Mouse (Mus musculus): Measurements from ENCODE around the gene Chst8. TPM values are rescaled to one million over a fixed set of nuclear protein-coding genes. Genes with fewer than 3 reads are reported as not detected.
A peak's percentile ranks its signal among the peaks of the same experiment; 100 is the strongest.

Chst8 gene
- polyA plus RNA-seq, 2 experiments = 0.80 to 1.3 TPM

- Histone ChIP-seq H3K27me3 (ENCODE audit: control insufficient read depth, insufficient read depth, low read length) (0 out of 2 replicates have a peak, but pooled peaks cover 4% of the 10 kb centered on the region), H3K9me3 (ENCODE audit: control insufficient read depth, low read length) (no peaks in the 10 kb centered on the region), H3K9ac (ENCODE audit: low read depth, low read length, severe bottlenecking) (no peak overlapping the region), H3K4me1 (ENCODE audit: control insufficient read depth, insufficient read depth, low read length) (peaks cover 28% of the 10 kb centered on the region), H3K4me2 (replicated peaks; ENCODE audit: low read depth, low read length, severe bottlenecking) (no peak overlapping the region), H3K36me3 (ENCODE audit: control insufficient read depth, insufficient read depth, low read length) (no peaks in the 10 kb centered on the region), H3K4me3 (replicated peaks; ENCODE audit: low read length) (no peak overlapping the region), H3K27ac (replicated peaks; ENCODE audit: low read depth, low read length) (no peak overlapping the region)
- no peak for TF ChIP-seq POLR2A (IDR thresholded peaks at IDR 0.05; ENCODE audit: borderline replicate concordance, extremely low read depth, insufficient read depth, insufficient read length)
- 42% methylated on average over 5 of the region's 5 CpGs for WGBS
- DNase-seq (ENCODE audit: low spot score) = peak; percentile 35
- ATAC-seq (ENCODE audit: low FRiP score, low read depth) = no peak
Observed at GRCm38 (mm10) chr7:34719599-34719998, 92.9 kb downstream of the Chst8 start.

- Histone ChIP-seq H3K27me3 (ENCODE audit: control insufficient read depth, insufficient read depth, low read length) (0 out of 2 replicates have a peak, but pooled peaks cover 4% of the 10 kb centered on the region), H3K36me3 (ENCODE audit: control insufficient read depth, insufficient read depth, low read length) (no peaks in the 10 kb centered on the region), H3K27ac (replicated peaks; ENCODE audit: low read depth, low read length) (no peak overlapping the region), H3K9ac (ENCODE audit: low read depth, low read length, severe bottlenecking) (no peak overlapping the region), H3K9me3 (ENCODE audit: control insufficient read depth, low read length) (no peaks in the 10 kb centered on the region), H3K4me2 (replicated peaks; ENCODE audit: low read depth, low read length, severe bottlenecking) (no peak overlapping the region), H3K4me1 (ENCODE audit: control insufficient read depth, insufficient read depth, low read length) (peaks cover 30% of the 10 kb centered on the region), H3K4me3 (replicated peaks; ENCODE audit: low read length) (no peak overlapping the region)
- DNase-seq (ENCODE audit: low spot score) = no peak
- no peak for TF ChIP-seq POLR2A (IDR thresholded peaks at IDR 0.05; ENCODE audit: borderline replicate concordance, extremely low read depth, insufficient read depth, insufficient read length)
- WGBS = 75% methylated on average over 9 of the region's 9 CpGs
- ATAC-seq (ENCODE audit: low FRiP score, low read depth) = no peak
Observed at GRCm38 (mm10) chr7:34718651-34719050, 93.9 kb downstream of the Chst8 start.

DNA sequence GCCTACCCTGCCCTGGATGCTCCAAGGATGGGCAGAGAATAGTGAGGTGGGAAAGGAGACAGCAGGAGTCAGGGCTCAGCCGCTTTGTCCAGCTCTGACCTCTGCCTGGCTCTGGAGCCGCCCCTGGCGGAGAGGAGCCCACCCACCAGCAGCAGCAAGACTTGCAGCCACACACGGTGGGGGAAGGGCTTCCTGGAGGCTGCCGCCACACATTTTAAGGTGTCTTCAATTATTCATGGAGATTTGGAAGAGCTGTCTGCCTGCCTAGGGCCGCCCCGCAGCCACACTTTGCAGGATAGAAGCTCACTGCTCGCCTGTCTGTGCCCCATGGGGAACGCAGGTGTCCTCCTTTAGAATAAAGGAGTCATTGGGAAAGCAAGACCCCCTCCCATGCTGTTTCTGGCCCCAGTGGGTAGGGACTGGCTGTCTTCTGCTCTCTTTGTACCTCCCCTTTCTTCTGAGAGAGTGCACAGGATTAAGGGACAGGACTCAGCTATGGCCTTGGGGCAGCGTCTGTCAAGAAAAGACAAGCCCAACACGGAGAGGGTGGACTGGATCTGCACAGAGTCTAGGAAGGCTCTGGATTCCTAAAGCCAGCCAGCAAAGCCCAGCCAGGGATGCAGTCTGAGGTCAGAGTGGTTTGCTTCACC is 95.2 kb downstream of the Chst8 start:
- TF ChIP-seq POLR2A (IDR thresholded peaks at IDR 0.05; ENCODE audit: borderline replicate concordance, extremely low read depth, insufficient read depth, insufficient read length) = no peak
- 5% methylated on average over 10 of the region's 11 CpGs for WGBS
- no peak overlapping the region for H3K4me2 ChIP-seq (replicated peaks; ENCODE audit: low read depth, low read length, severe bottlenecking)
- H3K27ac ChIP-seq (replicated peaks; ENCODE audit: low read depth, low read length) = no peak overlapping the region
- no peaks in the 10 kb centered on the region for H3K36me3 ChIP-seq (ENCODE audit: control insufficient read depth, insufficient read depth, low read length)
- no peak overlapping the region for H3K4me3 ChIP-seq (replicated peaks; ENCODE audit: low read length)
- 0 out of 2 replicates have a peak, but pooled peaks cover 4% of the 10 kb centered on the region for H3K27me3 ChIP-seq (ENCODE audit: control insufficient read depth, insufficient read depth, low read length)
- no peak overlapping the region for H3K9ac ChIP-seq (ENCODE audit: low read depth, low read length, severe bottlenecking)
- H3K9me3 ChIP-seq (ENCODE audit: control insufficient read depth, low read length) = no peaks in the 10 kb centered on the region
- DNase-seq (ENCODE audit: low spot score) (no peak), ATAC-seq (ENCODE audit: low FRiP score, low read depth) (no peak)
- peaks cover 29% of the 10 kb centered on the region for H3K4me1 ChIP-seq (ENCODE audit: control insufficient read depth, insufficient read depth, low read length)

DNA sequence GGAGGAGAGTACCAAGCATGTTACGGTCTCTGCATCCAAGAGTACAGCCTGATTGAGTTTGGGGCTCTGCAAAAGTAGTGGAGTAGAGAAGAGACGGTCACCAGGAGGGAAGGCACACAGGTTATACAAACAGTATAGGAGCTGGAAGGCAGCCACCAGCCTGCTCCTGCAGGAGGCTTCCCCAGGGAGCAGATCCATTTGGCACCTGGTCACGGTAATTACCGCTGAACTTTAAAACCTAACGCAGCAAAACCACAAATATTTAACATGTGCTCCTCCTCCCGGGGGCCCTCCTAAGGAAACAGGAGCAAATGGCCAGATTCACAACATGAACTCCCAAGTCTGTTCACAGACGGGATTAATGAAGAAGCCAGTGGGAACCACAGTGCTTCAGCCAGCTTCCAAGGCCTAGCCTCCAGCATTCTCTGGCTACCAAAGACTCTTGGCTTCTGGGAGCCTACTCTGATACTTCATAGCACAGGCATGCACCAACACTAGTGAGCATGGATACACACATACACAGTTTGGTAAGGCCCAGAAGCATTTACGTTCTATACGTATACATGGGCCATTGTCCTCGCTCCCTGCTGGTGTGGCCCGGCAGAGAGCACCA is 97.6 kb downstream of the Chst8 start:
- H3K27ac ChIP-seq (replicated peaks; ENCODE audit: low read depth, low read length) = 0 out of 2 replicates have a peak overlapping the region, but pooled peaks have one; percentile 5

GRCm38 (mm10) chr7:34709111-34709510 is 103.4 kb downstream of the Chst8 start:
- no peak for ATAC-seq (ENCODE audit: low FRiP score, low read depth)
- H3K9me3 ChIP-seq (ENCODE audit: control insufficient read depth, low read length) = no peaks in the 10 kb centered on the region
- no peak overlapping the region for H3K4me3 ChIP-seq (replicated peaks; ENCODE audit: low read length)
- no peak for DNase-seq (ENCODE audit: low spot score)
- no peaks in the 10 kb centered on the region for H3K27me3 ChIP-seq (ENCODE audit: control insufficient read depth, insufficient read depth, low read length)
- H3K36me3 ChIP-seq (ENCODE audit: control insufficient read depth, insufficient read depth, low read length) = no peaks in the 10 kb centered on the region
- TF ChIP-seq POLR2A (IDR thresholded peaks at IDR 0.05; ENCODE audit: borderline replicate concordance, extremely low read depth, insufficient read depth, insufficient read length) = no peak
- H3K27ac ChIP-seq (replicated peaks; ENCODE audit: low read depth, low read length) = no peak overlapping the region
- 83% methylated on average over 4 of the region's 4 CpGs for WGBS
- H3K4me1 ChIP-seq (ENCODE audit: control insufficient read depth, insufficient read depth, low read length) = peaks cover 6% of the 10 kb centered on the region
- H3K4me2 ChIP-seq (replicated peaks; ENCODE audit: low read depth, low read length, severe bottlenecking) = no peak overlapping the region
- H3K9ac ChIP-seq (ENCODE audit: low read depth, low read length, severe bottlenecking) = no peak overlapping the region

More for the DNA sequence above, 97.6 kb downstream of the Chst8 start:
- Histone ChIP-seq H3K9me3 (ENCODE audit: control insufficient read depth, low read length) (no peaks in the 10 kb centered on the region), H3K36me3 (ENCODE audit: control insufficient read depth, insufficient read depth, low read length) (no peaks in the 10 kb centered on the region), H3K4me3 (replicated peaks; ENCODE audit: low read length) (no peak overlapping the region), H3K4me2 (replicated peaks; ENCODE audit: low read depth, low read length, severe bottlenecking) (no peak overlapping the region; the same call in 1 of the 2 replicates), H3K9ac (ENCODE audit: low read depth, low read length, severe bottlenecking) (no peak overlapping the region), H3K27me3 (ENCODE audit: control insufficient read depth, insufficient read depth, low read length) (0 out of 2 replicates have a peak, but pooled peaks cover 4% of the 10 kb centered on the region), H3K4me1 (ENCODE audit: control insufficient read depth, insufficient read depth, low read length) (peaks cover 22% of the 10 kb centered on the region)
- 29% methylated on average over 11 of the region's 11 CpGs for WGBS
- TF ChIP-seq POLR2A (IDR thresholded peaks at IDR 0.05; ENCODE audit: borderline replicate concordance, extremely low read depth, insufficient read depth, insufficient read length) = no peak
- DNase-seq (ENCODE audit: low spot score) = peak; percentile 74
- peak; percentile 72 for ATAC-seq (ENCODE audit: low FRiP score, low read depth)

All from limb, embryonic 14.5 days (tissue).